Mouse (Mus musculus) brain, embryonic 14.5 days (tissue): ENCODE results near the gene 2010111I01Rik. TPM values are rescaled to one million over a fixed set of nuclear protein-coding genes. Genes with fewer than 3 reads are reported as not detected.
"Not testable (repeated sequence)": the region's sequence is repeated elsewhere in the genome, so short reads cannot be mapped to it uniquely, and the experiment has no call there.

Source experiments
- DNase-seq: peaks from one replicate; pipeline ENCODE4 v3.0.0-alpha.2; 2011; ENCODE audit warnings: low read depth
- CTCF ChIP-seq: fragments of 200-500 bp; IDR thresholded peaks from 2 replicates; pipeline ENCODE4 v1.5.1; 2012; ENCODE audit warnings: inconsistent platforms, mild to moderate bottlenecking, moderate library complexity, borderline replicate concordance; ENCODE audit not compliant: insufficient read depth, insufficient read length; ENCODE audit errors: extremely low read depth
- POLR2A ChIP-seq: fragments of 200-500 bp; IDR thresholded peaks from 2 replicates; pipeline ENCODE4 v1.6.1; 2012; ENCODE audit warnings: mild to moderate bottlenecking, inconsistent platforms, borderline replicate concordance; ENCODE audit not compliant: poor library complexity, insufficient read depth, insufficient read length, severe bottlenecking; ENCODE audit errors: extremely low read depth
- polyA plus RNA-seq: library from polyadenylated mRNA; depleted of rRNA; stranded (reverse); fragments of >200 nt; gene quantifications from 2 replicates; pipeline ENCODE4 v1.2.3, GENCODE M21; 2012

The 2010111I01Rik gene
- polyA plus RNA-seq, 1 experiment: 27.2 TPM

DNA sequence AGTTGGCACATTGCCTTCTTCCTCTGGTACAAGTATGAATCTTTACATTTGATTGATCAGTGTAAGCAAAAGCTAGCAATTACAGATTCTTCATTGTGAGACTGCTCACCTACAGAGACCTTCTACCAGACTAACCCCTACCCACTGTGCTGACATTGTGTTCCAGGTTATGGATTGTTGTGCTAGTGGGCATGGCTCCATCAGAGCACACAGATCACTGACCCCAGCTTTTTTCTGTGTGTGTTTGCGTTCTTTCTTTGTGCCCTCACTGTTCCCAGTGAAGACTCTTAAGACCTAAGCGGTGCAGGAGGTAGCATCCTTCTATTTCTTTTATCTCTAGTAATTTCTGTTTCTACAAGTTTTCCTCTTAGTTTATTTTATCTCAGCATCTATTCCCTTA is 32.1 kb downstream of the 2010111I01Rik start:
- DNase-seq: no peak
- TF ChIP-seq CTCF (no peak), POLR2A (no peak)

DNA sequence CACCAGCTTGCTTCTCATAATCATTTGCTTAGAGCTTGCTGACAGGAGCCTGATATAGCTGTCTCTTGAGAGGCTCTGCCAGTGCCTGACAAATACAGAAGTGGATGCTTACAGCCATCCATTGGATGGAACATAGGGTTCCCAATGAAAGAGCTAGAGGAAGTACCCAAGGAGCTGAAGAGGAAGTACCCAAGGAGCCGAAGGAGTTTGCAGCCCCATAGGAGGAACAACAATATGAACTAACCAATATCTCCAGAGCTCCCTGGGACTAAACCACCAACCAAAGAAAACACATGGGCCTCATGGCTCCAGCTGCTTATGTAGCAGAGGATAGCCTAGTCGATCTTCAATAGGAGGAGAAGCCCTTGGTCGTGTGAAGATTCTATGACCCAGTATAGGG is 42.8 kb downstream of the 2010111I01Rik start:
- DNase-seq: not testable (repeated sequence)

DNA sequence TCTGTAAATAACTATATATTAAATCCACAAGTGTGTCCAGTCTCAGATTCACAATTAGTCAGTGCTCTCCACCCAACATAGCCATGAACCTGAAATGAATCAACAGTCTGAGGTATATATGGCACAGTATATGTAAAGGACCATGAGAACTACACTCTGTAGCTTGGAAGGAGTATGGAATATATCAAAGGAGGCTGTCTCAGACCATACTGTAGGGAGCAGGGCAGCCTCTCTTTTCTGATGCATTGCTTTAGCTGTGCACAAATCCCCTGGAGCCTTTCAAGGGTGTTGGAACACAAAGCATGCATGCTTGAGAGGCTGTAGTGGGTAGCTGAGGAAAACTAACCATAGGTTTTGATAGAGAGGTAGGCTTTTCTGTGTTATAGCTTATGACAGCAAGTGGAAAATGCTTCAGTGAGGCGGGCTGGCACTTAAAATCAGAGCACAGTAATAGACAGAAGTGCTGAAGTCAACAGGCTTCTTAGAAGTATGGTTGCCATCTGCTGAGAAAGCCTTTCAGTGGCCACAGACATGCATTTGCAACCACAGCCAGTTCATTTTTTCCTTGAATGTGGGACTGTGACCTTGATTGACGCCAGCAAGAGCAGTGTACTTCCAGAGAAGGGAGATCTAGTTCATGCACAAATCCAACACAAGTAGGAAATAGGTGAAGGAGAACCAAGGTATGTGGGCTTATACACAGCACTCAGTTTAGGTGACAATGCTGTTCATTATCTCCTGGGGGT is 45.8 kb downstream of the 2010111I01Rik start:
- DNase-seq: no peak
- TF ChIP-seq CTCF (no peak), POLR2A (no peak)

GRCm38 (mm10) chr13:63014353-63014752 is 49.7 kb downstream of the 2010111I01Rik start:
- peak; percentile 51 for DNase-seq
- no peak for TF ChIP-seq CTCF
- TF ChIP-seq POLR2A: no peak

- DNase-seq: peak; percentile 57
Observed at GRCm38 (mm10) chr13:63015362-63015761, 50.7 kb downstream of the 2010111I01Rik start.

GRCm38 (mm10) chr13:63016056-63016455 is 51.4 kb downstream of the 2010111I01Rik start:
- no peak for DNase-seq
- TF ChIP-seq CTCF: no peak
- no peak for TF ChIP-seq POLR2A

More at GRCm38 (mm10) chr13:63015362-63015761, 50.7 kb downstream of the 2010111I01Rik start:
- no peak for TF ChIP-seq CTCF
- no peak for TF ChIP-seq POLR2A

GRCm38 (mm10) chr13:63023243-63024217 is 58.8 kb downstream of the 2010111I01Rik start:
- DNase-seq: no peak
- TF ChIP-seq CTCF (no peak), POLR2A (no peak)

GRCm38 (mm10) chr13:63030023-63030422 is 65.3 kb downstream of the 2010111I01Rik start:
- TF ChIP-seq CTCF: no peak
- TF ChIP-seq POLR2A: no peak
- no peak for DNase-seq

DNA sequence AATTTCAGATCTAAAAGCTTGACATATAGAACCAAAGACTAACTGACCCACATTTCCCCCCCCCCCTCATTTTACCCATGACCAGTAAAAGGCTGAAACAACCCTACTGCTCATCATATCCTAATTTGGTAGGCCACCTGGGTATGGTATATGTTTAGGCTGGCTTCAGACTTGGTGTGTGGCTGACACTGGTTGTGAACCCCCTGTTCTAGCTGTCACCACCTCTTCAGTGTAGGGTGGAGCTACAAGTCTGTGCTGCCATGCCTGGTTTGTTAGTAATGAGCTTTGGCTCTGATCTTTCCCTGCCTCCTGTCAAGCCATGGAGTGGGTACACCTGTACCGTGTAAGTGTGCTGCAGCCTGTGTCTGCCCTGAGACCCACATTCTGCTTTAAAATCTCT is 66.6 kb downstream of the 2010111I01Rik start:
- DNase-seq: no peak
- TF ChIP-seq CTCF (no peak), POLR2A (no peak)

DNA sequence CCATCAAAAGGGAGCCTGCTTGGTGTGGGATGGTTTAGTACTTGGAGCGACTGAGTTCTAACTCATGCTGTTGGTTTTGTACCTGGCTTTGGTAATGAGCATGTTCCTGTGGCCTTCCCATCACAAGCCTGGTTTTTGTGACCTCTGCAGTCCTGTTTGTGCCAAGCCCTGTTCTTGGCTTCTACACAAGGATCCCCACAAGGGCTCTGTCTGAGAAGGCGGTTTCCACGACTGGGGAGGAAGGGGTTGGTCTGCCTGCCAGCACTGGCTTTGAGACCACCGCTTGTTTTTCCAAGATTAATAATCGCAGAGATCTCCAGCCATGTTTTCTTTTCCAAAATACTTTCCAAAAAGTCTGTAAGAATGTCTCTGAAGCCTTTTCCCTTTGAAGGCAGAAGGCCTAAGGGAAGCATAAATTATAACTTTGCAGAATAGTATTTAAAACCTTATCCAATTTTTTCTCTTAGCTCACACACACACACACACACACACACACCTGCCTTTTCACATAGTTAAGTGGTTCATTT is 67.7 kb downstream of the 2010111I01Rik start:
- TF ChIP-seq POLR2A (no peak), CTCF (no peak)
- peak; percentile 65 for DNase-seq

DNA sequence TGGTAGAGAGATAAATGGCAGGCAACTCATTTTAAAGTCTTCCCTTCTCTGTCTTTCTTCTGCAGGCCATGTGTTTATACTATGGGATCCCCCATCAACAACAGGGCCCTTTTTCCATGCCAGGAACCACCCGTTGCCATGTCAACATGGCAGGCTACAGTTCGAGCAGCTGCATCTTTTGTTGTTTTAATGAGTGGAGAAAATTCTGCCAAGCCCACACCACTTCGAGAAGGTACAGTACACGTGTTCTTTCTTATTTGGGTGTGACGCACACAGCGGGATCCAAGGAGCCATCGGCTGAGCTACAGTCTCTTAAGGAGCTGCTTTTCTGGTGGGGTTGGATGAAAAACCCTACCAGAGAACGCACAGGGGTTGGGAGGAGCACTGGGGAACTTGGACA is 68.3 kb downstream of the 2010111I01Rik start:
- peak; percentile 90 for DNase-seq
- TF ChIP-seq POLR2A (no peak), CTCF (no peak)
